Mouse (Mus musculus) stomach, postnatal 0 days (tissue): ENCODE measurements at regions not wholly inside any gene's neighbourhood (a gene's known extent, or its start where the extent isn't known, plus 50 kb on each side); places are given as distances from the start of the nearest gene placed in this dataset.

Source experiments
- CTCF ChIP-seq: IDR thresholded peaks from 2 replicates; pipeline ENCODE4 v1.5.1; 2016; ENCODE audit warnings: antibody characterized with exemption, low read depth, mild to moderate bottlenecking, moderate library complexity
- EP300 ChIP-seq: optimal IDR thresholded peaks from 2 replicates; pipeline ENCODE3; 2016; ENCODE audit warnings: antibody characterized with exemption

GRCm38 (mm10) chr13:35383000-35383623, 276.5 kb upstream of the Cdyl start:
- no peak for TF ChIP-seq CTCF
- no peak for TF ChIP-seq EP300
